Mouse (Mus musculus): Measurements from ENCODE around the gene Tbkbp1. TPM values are rescaled to one million over a fixed set of nuclear protein-coding genes. Genes with fewer than 3 reads are reported as not detected.
"Not testable (repeated sequence)": the region's sequence is repeated elsewhere in the genome, so short reads cannot be mapped to it uniquely, and the experiment has no call there.

Gene Tbkbp1
- 3.2 and 3.9 TPM in 2 replicates for polyA plus RNA-seq (2014; fragmentation: Nextera tagmentation; extraction: Ambion mirVana)

- DNase-seq (ENCODE audit: low spot score) (no peak), ATAC-seq (replicated peaks; ENCODE audit: low FRiP score, low TSS enrichment, low read depth) (peak; percentile 4; the same call in 1 of the 2 replicates)
- 2% methylated on average over 22 of the region's 64 CpGs for WGBS
- Histone ChIP-seq H3K36me3 (ENCODE audit: control insufficient read depth, insufficient read depth, low read length) (peaks cover 12% of the 10 kb centered on the region), H3K4me2 (ENCODE audit: low read length) (peak within 1 kb of the TSS; percentile 87), H3K27ac (ENCODE audit: low read depth) (peak within 1 kb of the TSS; percentile 78), H3K9ac (ENCODE audit: low read length) (peak within 1 kb of the TSS; percentile 44), H3K9me3 (ENCODE audit: control insufficient read depth, low read length) (no peaks in the 10 kb centered on the region), H3K4me1 (replicated peaks; ENCODE audit: control insufficient read depth, insufficient read depth, low read length) (peaks cover 26% of the 10 kb centered on the region), H3K4me3 (ENCODE audit: low read depth, low read length) (peak within 1 kb of the TSS; percentile 49), H3K27me3 (replicated peaks; ENCODE audit: control insufficient read depth, insufficient read depth, low read length) (no peaks in the 10 kb centered on the region)
Observed at GRCm38 (mm10) chr11:97151343-97151801, at the start of gene Tbkbp1. Gene Tbkbp1 (minus strand): TSS chr11:97151495.

- no peaks in the 10 kb centered on the region for H3K4me1 ChIP-seq (replicated peaks; ENCODE audit: control insufficient read depth, insufficient read depth, low read length)
- H3K4me3 ChIP-seq (ENCODE audit: low read depth, low read length): no peak overlapping the region
- H3K27ac ChIP-seq (ENCODE audit: low read depth): no peak overlapping the region
- no peaks in the 10 kb centered on the region for H3K36me3 ChIP-seq (ENCODE audit: control insufficient read depth, insufficient read depth, low read length)
- H3K4me2 ChIP-seq (ENCODE audit: low read length): no peak overlapping the region
- WGBS: 75% methylated on average over 6 of the region's 6 CpGs
- no peaks in the 10 kb centered on the region for H3K27me3 ChIP-seq (replicated peaks; ENCODE audit: control insufficient read depth, insufficient read depth, low read length)
- ATAC-seq (replicated peaks; ENCODE audit: low FRiP score, low TSS enrichment, low read depth): no peak
- no peak overlapping the region for H3K9ac ChIP-seq (ENCODE audit: low read length)
- no peak for DNase-seq (ENCODE audit: low spot score)
- no peaks in the 10 kb centered on the region for H3K9me3 ChIP-seq (ENCODE audit: control insufficient read depth, low read length)
Observed at GRCm38 (mm10) chr11:97199519-97199918, 48.2 kb upstream of the Tbkbp1 start.

GRCm38 (mm10) chr11:97198601-97199000 is 47.3 kb upstream of the Tbkbp1 start:
- 22% methylated on average over 5 of the region's 5 CpGs for WGBS
- Histone ChIP-seq H3K4me2 (ENCODE audit: low read length) (no peak overlapping the region), H3K27me3 (replicated peaks; ENCODE audit: control insufficient read depth, insufficient read depth, low read length) (no peaks in the 10 kb centered on the region), H3K27ac (ENCODE audit: low read depth) (no peak overlapping the region), H3K4me3 (ENCODE audit: low read depth, low read length) (no peak overlapping the region), H3K9me3 (ENCODE audit: control insufficient read depth, low read length) (no peaks in the 10 kb centered on the region), H3K9ac (ENCODE audit: low read length) (no peak overlapping the region), H3K36me3 (ENCODE audit: control insufficient read depth, insufficient read depth, low read length) (no peaks in the 10 kb centered on the region), H3K4me1 (replicated peaks; ENCODE audit: control insufficient read depth, insufficient read depth, low read length) (no peaks in the 10 kb centered on the region)
- ATAC-seq (replicated peaks; ENCODE audit: low FRiP score, low TSS enrichment, low read depth) (no peak), DNase-seq (ENCODE audit: low spot score) (peak; percentile 80)

GRCm38 (mm10) chr11:97197021-97197420 is 45.7 kb upstream of the Tbkbp1 start:
- H3K4me3 ChIP-seq (ENCODE audit: low read depth, low read length): no peak overlapping the region
- H3K4me1 ChIP-seq (replicated peaks; ENCODE audit: control insufficient read depth, insufficient read depth, low read length): no peaks in the 10 kb centered on the region
- no peak overlapping the region for H3K4me2 ChIP-seq (ENCODE audit: low read length)
- no peaks in the 10 kb centered on the region for H3K9me3 ChIP-seq (ENCODE audit: control insufficient read depth, low read length)
- H3K27ac ChIP-seq (ENCODE audit: low read depth): no peak overlapping the region
- H3K36me3 ChIP-seq (ENCODE audit: control insufficient read depth, insufficient read depth, low read length): no peaks in the 10 kb centered on the region
- DNase-seq (ENCODE audit: low spot score) (no peak), ATAC-seq (replicated peaks; ENCODE audit: low FRiP score, low TSS enrichment, low read depth) (no peak)
- H3K27me3 ChIP-seq (replicated peaks; ENCODE audit: control insufficient read depth, insufficient read depth, low read length): no peaks in the 10 kb centered on the region
- 81% methylated on average over 8 of the region's 8 CpGs for WGBS
- no peak overlapping the region for H3K9ac ChIP-seq (ENCODE audit: low read length)

GRCm38 (mm10) chr11:97196541-97196940 is 45.2 kb upstream of the Tbkbp1 start:
- 72% methylated on average over 12 of the region's 12 CpGs for WGBS
- Histone ChIP-seq H3K27me3 (replicated peaks; ENCODE audit: control insufficient read depth, insufficient read depth, low read length) (no peaks in the 10 kb centered on the region), H3K27ac (ENCODE audit: low read depth) (no peak overlapping the region), H3K9me3 (ENCODE audit: control insufficient read depth, low read length) (no peaks in the 10 kb centered on the region), H3K4me1 (replicated peaks; ENCODE audit: control insufficient read depth, insufficient read depth, low read length) (no peaks in the 10 kb centered on the region), H3K4me3 (ENCODE audit: low read depth, low read length) (no peak overlapping the region), H3K9ac (ENCODE audit: low read length) (no peak overlapping the region), H3K4me2 (ENCODE audit: low read length) (no peak overlapping the region), H3K36me3 (ENCODE audit: control insufficient read depth, insufficient read depth, low read length) (no peaks in the 10 kb centered on the region)
- no peak for DNase-seq (ENCODE audit: low spot score)
- ATAC-seq (replicated peaks; ENCODE audit: low FRiP score, low TSS enrichment, low read depth): no peak

GRCm38 (mm10) chr11:97192621-97192951 is 41.3 kb upstream of the Tbkbp1 start:
- H3K4me3 ChIP-seq (ENCODE audit: low read depth, low read length): no peak overlapping the region
- H3K4me1 ChIP-seq (replicated peaks; ENCODE audit: control insufficient read depth, insufficient read depth, low read length): peaks cover 6% of the 10 kb centered on the region
- H3K27me3 ChIP-seq (replicated peaks; ENCODE audit: control insufficient read depth, insufficient read depth, low read length): no peaks in the 10 kb centered on the region
- no peak overlapping the region for H3K9ac ChIP-seq (ENCODE audit: low read length)
- no peak overlapping the region for H3K4me2 ChIP-seq (ENCODE audit: low read length)
- H3K9me3 ChIP-seq (ENCODE audit: control insufficient read depth, low read length): no peaks in the 10 kb centered on the region
- DNase-seq (ENCODE audit: low spot score) (no peak), ATAC-seq (replicated peaks; ENCODE audit: low FRiP score, low TSS enrichment, low read depth) (no peak)
- H3K27ac ChIP-seq (ENCODE audit: low read depth): no peak overlapping the region
- H3K36me3 ChIP-seq (ENCODE audit: control insufficient read depth, insufficient read depth, low read length): no peaks in the 10 kb centered on the region; the same call in 1 of the 2 replicates

- H3K36me3 ChIP-seq (ENCODE audit: control insufficient read depth, insufficient read depth, low read length): no peaks in the 10 kb centered on the region; the same call in 1 of the 2 replicates
- H3K27me3 ChIP-seq (replicated peaks; ENCODE audit: control insufficient read depth, insufficient read depth, low read length): no peaks in the 10 kb centered on the region
- H3K9ac ChIP-seq (ENCODE audit: low read length): no peak overlapping the region
- H3K4me3 ChIP-seq (ENCODE audit: low read depth, low read length): no peak overlapping the region
- DNase-seq (ENCODE audit: low spot score) (no peak), ATAC-seq (replicated peaks; ENCODE audit: low FRiP score, low TSS enrichment, low read depth) (no peak)
- no peaks in the 10 kb centered on the region for H3K9me3 ChIP-seq (ENCODE audit: control insufficient read depth, low read length)
- no peak overlapping the region for H3K4me2 ChIP-seq (ENCODE audit: low read length)
- no peak overlapping the region for H3K27ac ChIP-seq (ENCODE audit: low read depth)
- 76% methylated on average over 6 of the region's 6 CpGs for WGBS
- H3K4me1 ChIP-seq (replicated peaks; ENCODE audit: control insufficient read depth, insufficient read depth, low read length): peaks cover 6% of the 10 kb centered on the region
Observed at GRCm38 (mm10) chr11:97191915-97192620, 40.8 kb upstream of the Tbkbp1 start.

GRCm38 (mm10) chr11:97190992-97191391 is 39.7 kb upstream of the Tbkbp1 start:
- Histone ChIP-seq H3K9me3 (ENCODE audit: control insufficient read depth, low read length) (no peaks in the 10 kb centered on the region), H3K9ac (ENCODE audit: low read length) (no peak overlapping the region), H3K36me3 (ENCODE audit: control insufficient read depth, insufficient read depth, low read length) (peaks cover 4% of the 10 kb centered on the region), H3K4me3 (ENCODE audit: low read depth, low read length) (no peak overlapping the region), H3K4me1 (replicated peaks; ENCODE audit: control insufficient read depth, insufficient read depth, low read length) (peaks cover 11% of the 10 kb centered on the region), H3K27me3 (replicated peaks; ENCODE audit: control insufficient read depth, insufficient read depth, low read length) (no peaks in the 10 kb centered on the region), H3K27ac (ENCODE audit: low read depth) (no peak overlapping the region), H3K4me2 (ENCODE audit: low read length) (no peak overlapping the region)
- DNase-seq (ENCODE audit: low spot score) (no peak), ATAC-seq (replicated peaks; ENCODE audit: low FRiP score, low TSS enrichment, low read depth) (no peak)
- 89% methylated on average over 6 of the region's 6 CpGs for WGBS

- Histone ChIP-seq H3K27ac (ENCODE audit: low read depth) (0 out of 2 replicates have a peak overlapping the region, but pooled peaks have one; percentile 16), H3K36me3 (ENCODE audit: control insufficient read depth, insufficient read depth, low read length) (peaks cover 17% of the 10 kb centered on the region), H3K4me1 (replicated peaks; ENCODE audit: control insufficient read depth, insufficient read depth, low read length) (peaks cover 23% of the 10 kb centered on the region)
- not testable (repeated sequence) for DNase-seq (ENCODE audit: low spot score); H3K27me3 ChIP-seq (replicated peaks; ENCODE audit: control insufficient read depth, insufficient read depth, low read length); H3K4me2 ChIP-seq (ENCODE audit: low read length); H3K4me3 ChIP-seq (ENCODE audit: low read depth, low read length); H3K9ac ChIP-seq (ENCODE audit: low read length); H3K9me3 ChIP-seq (ENCODE audit: control insufficient read depth, low read length); ATAC-seq (replicated peaks; ENCODE audit: low FRiP score, low TSS enrichment, low read depth)
- 87% methylated on average over 6 of the region's 6 CpGs for WGBS
Observed at GRCm38 (mm10) chr11:97189645-97190044, 38.4 kb upstream of the Tbkbp1 start.
